Mouse (Mus musculus) heart, adult 2 months (tissue): ENCODE measurements around the gene Cerk. TPM values are rescaled to one million over a fixed set of nuclear protein-coding genes. Genes with fewer than 3 reads are reported as not detected.
"Not testable (repeated sequence)": the region's sequence is repeated elsewhere in the genome, so short reads cannot be mapped to it uniquely, and the experiment has no call there.

ENCODE experiments used
- DNase-seq, 2 experiments: peaks; one replicate each; pipeline ENCODE4 v3.0.0; 2021
- H3K27ac ChIP-seq: fragments of 200-600 bp; 2 replicates; pipeline ENCODE4 v1.8.1; 2022
- H3K27me3 ChIP-seq: fragments of 200-500 bp; 2 replicates; pipeline ENCODE4 v1.6.1; 2012; ENCODE audit warnings: mild to moderate bottlenecking, low read length, inconsistent platforms, mixed read lengths; ENCODE audit not compliant: control insufficient read depth, insufficient read depth
- H3K36me3 ChIP-seq: fragments of 200-500 bp; 2 replicates; pipeline ENCODE4 v1.6.1; 2012; ENCODE audit warnings: low read length, inconsistent platforms; ENCODE audit not compliant: control insufficient read depth, insufficient read depth
- H3K4me1 ChIP-seq: fragments of 200-500 bp; 2 replicates; pipeline ENCODE4 v1.6.1; 2011; ENCODE audit warnings: low read length; ENCODE audit not compliant: control insufficient read depth, insufficient read depth
- H3K4me3 ChIP-seq: fragments of 200-600 bp; 2 replicates; pipeline ENCODE4 v1.8.1; 2022
- H3K79me2 ChIP-seq: fragments of 200-500 bp; replicated peaks from 2 replicates; pipeline ENCODE4 v1.6.1; 2012; ENCODE audit warnings: mild to moderate bottlenecking, inconsistent platforms, low read length, moderate library complexity, mixed read lengths; ENCODE audit not compliant: control insufficient read depth, insufficient read depth
- H3K9ac ChIP-seq: fragments of 200-500 bp; 2 replicates; pipeline ENCODE4 v1.6.1; 2012; ENCODE audit warnings: low read depth, mild to moderate bottlenecking, control low read depth, inconsistent platforms, low read length, mixed read lengths
- CTCF ChIP-seq: fragments of 200-600 bp; IDR thresholded peaks from 2 replicates; pipeline ENCODE4 v1.8.1; 2022; ENCODE audit warnings: antibody characterized with exemption, mild to moderate bottlenecking, moderate library complexity
- EP300 ChIP-seq: fragments of 200-500 bp; IDR thresholded peaks from 2 replicates; pipeline ENCODE4 v1.6.1; 2011; ENCODE audit warnings: low read depth, low read length, control low read depth; ENCODE audit not compliant: insufficient read depth
- POLR2A ChIP-seq: fragments of 200-500 bp; IDR thresholded peaks from 2 replicates; pipeline ENCODE4 v1.6.1; 2011; ENCODE audit warnings: mild to moderate bottlenecking, low read depth, low read length, control low read depth; ENCODE audit not compliant: insufficient read depth
- WGBS: fragments of 180-500 bp; shearing (Covaris S2); methylation state at CpG from one replicate; pipeline ENCODE4 v1.1.7; 2018; 5-methylcytosine and 5-hydroxymethylcytosine counted together
- intact Hi-C: fragments of 180-260 bp; cut with DNase I; formaldehyde crosslinking; loops from one replicate; pipeline ENCODE4 v1.15.1; 2025
- polyA plus RNA-seq: library from polyadenylated mRNA; depleted of rRNA; stranded (reverse); fragments of >200 nt; gene quantifications from 2 replicates; pipeline ENCODE4 v1.2.3, GENCODE M21; 2012
- total RNA-seq, 2 experiments: library from RNA; stranded (reverse); gene quantifications; 2 replicates each; pipeline ENCODE4 v1.2.3; 2021

Cerk gene
- total and polyA plus RNA-seq, 3 experiments: 26.0 to 33.5 (median 30.4) TPM

DNA sequence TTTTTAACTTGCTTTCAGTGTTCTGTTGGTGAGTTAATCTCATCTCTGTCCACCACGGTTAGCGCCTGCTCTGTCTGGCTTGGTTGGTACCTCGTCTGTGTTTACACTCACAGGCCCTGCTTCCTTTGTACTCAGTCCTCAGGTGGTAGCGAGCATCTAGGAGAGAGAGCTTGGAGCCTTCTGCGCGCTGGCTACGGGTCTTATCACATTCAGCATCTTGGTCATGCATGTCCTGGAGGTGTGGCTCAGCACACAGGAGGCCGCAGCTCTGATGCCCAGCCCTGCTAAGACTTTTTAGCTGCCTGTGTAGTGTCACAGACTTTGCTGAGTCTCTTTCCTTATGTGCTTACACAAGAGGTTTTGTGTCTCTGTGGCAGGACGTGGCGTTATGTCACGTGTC lies 43.7 kb upstream of the Cerk start:
- H3K9ac ChIP-seq: no peak overlapping the region
- H3K27me3 ChIP-seq: no peaks in the 10 kb centered on the region
- no peak for DNase-seq
- no peaks in the 10 kb centered on the region for H3K36me3 ChIP-seq
- TF ChIP-seq POLR2A: no peak
- TF ChIP-seq EP300: no peak
- no peak for TF ChIP-seq CTCF
- intact Hi-C loops: loop anchor here (2.0 kb wide), 3 partner anchors 15 to 61 kb away; partner anchors contain the start of gene Tbc1d22a
- peaks cover 11% of the 10 kb centered on the region for H3K4me1 ChIP-seq
- H3K27ac ChIP-seq: no peak overlapping the region; the same call in 1 of the 2 replicates
- no peak overlapping the region for H3K4me3 ChIP-seq
- H3K79me2 ChIP-seq: peaks cover 1% of the 10 kb centered on the region; the same call in 1 of the 2 replicates
- 68% methylated on average over 11 of the region's 11 CpGs for WGBS

DNA sequence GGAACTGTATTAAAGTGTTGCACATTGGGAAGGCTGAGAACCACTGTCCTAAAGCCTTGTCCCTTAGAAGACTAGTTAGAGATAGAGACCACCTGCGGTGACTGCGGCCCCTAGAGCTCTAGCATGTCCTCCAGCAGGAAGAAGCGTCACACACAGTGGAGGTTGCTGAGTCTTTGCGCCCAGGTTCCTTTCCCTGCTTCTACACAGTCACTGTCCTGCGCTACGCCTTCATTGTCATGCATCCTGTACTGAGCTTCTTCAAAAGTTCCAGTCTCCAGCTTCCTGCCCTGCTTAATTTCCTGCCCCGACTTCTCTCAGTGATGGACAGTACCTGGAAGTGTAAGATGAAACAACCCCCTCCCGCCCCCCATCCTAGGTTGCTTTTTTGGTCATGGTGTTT lies 43.1 kb upstream of the Cerk start:
- 59% methylated on average over 8 of the region's 8 CpGs for WGBS
- TF ChIP-seq POLR2A (no peak), EP300 (no peak), CTCF (no peak)
- H3K36me3 ChIP-seq: no peaks in the 10 kb centered on the region
- H3K79me2 ChIP-seq: peaks cover 1% of the 10 kb centered on the region; the same call in 1 of the 2 replicates
- H3K9ac ChIP-seq: no peak overlapping the region
- peaks cover 10% of the 10 kb centered on the region for H3K4me1 ChIP-seq
- H3K27me3 ChIP-seq: no peaks in the 10 kb centered on the region
- intact Hi-C loops: loop anchor here (2.0 kb wide), 3 partner anchors 14 to 60 kb away; partner anchors contain the start of gene Tbc1d22a
- peak overlapping the region; percentile 38 for H3K27ac ChIP-seq
- no peak for DNase-seq
- no peak overlapping the region for H3K4me3 ChIP-seq

DNA sequence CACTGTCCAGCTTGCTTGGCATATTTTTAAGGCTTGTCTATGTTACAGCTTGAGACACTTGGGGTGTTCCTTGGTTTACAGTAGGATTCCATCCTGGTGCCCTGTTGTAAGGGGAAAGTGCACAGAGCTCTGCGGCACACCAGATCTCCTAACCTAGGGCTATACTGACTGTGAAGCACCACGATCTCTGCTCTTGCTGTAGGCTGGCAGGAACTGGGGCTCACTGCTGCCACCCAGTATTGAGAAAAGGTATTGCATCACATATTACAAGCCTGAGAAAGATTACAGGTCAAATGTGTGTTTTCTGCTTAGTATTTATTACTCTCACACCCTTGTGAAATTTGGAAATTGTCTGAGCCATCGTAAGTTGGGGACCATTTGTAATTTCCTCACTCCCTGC lies 42.2 kb upstream of the Cerk start:
- Histone ChIP-seq H3K4me3 (no peak overlapping the region), H3K79me2 (peaks cover 1% of the 10 kb centered on the region; the same call in 1 of the 2 replicates), H3K9ac (no peak overlapping the region), H3K4me1 (peaks cover 10% of the 10 kb centered on the region), H3K36me3 (no peaks in the 10 kb centered on the region), H3K27ac (no peak overlapping the region; the same call in 1 of the 2 replicates), H3K27me3 (no peaks in the 10 kb centered on the region)
- DNase-seq: peak in 1 of 2 experiments; percentile 53
- intact Hi-C loops: loop anchor here (2.0 kb wide), 3 partner anchors 13 to 59 kb away; partner anchors contain the start of gene Tbc1d22a
- peak; percentile 78 for TF ChIP-seq EP300
- 0 out of 2 replicates have a peak, but pooled peaks have one; percentile 18 for TF ChIP-seq POLR2A
- TF ChIP-seq CTCF: peak; percentile 91
- WGBS: 32% methylated on average over 3 of the region's 3 CpGs

DNA sequence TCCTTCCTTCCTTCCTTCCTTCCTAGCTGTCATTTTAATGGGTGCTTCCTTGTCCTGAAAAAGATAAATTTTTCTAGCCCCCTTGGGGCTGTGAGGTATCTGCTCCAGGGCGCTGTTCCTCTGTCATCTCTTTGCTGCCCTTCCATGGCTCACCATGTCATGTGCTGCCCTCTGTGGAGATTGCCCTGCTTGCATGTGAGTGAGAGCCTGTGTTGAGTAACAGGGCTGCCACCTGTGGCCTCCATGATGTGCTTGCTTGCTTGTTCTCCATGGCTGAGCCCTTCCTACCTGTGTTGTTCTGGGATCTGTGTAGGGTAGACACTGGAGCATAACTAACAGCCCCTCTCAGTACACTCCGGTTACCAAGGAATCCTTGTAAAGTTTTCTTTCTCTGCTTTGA lies 41.0 kb upstream of the Cerk start:
- H3K9ac ChIP-seq: no peak overlapping the region
- WGBS: 86% methylated on average over 2 of the region's 2 CpGs
- H3K4me3 ChIP-seq: no peak overlapping the region
- TF ChIP-seq EP300 (no peak), CTCF (no peak), POLR2A (no peak)
- peaks cover 7% of the 10 kb centered on the region for H3K4me1 ChIP-seq
- no peak overlapping the region for H3K27ac ChIP-seq
- peaks cover 1% of the 10 kb centered on the region; the same call in 1 of the 2 replicates for H3K79me2 ChIP-seq
- H3K36me3 ChIP-seq: no peaks in the 10 kb centered on the region
- H3K27me3 ChIP-seq: no peaks in the 10 kb centered on the region
- intact Hi-C loops: no loop called here
- DNase-seq: no peak

DNA sequence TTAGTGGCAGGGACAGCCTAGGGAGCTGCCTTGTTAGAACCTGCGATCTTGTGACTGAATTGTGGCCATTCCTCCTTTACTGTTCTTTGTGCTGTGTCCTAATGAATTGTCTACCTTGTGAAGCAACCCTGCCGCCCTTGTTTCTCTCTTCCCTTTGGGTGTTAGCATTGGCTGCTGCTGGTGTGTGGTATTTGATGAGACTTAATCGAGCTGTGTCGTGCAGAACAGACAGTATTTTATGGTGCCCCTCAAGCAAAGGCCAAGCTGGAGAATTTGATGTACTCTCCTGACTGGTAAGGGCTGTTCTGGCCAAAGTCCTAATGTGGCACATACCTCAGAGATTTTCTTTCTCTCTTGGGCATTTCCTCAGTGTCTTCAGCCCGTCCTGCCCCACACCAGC lies 40.3 kb upstream of the Cerk start:
- Histone ChIP-seq H3K4me1 (peaks cover 7% of the 10 kb centered on the region), H3K27me3 (no peaks in the 10 kb centered on the region), H3K79me2 (peaks cover 1% of the 10 kb centered on the region; the same call in 1 of the 2 replicates), H3K27ac (no peak overlapping the region), H3K9ac (no peak overlapping the region), H3K4me3 (no peak overlapping the region), H3K36me3 (no peaks in the 10 kb centered on the region)
- WGBS: 93% methylated on average over 5 of the region's 5 CpGs
- no peak for TF ChIP-seq POLR2A
- no peak for TF ChIP-seq EP300
- TF ChIP-seq CTCF: no peak
- intact Hi-C loops: no loop called here
- DNase-seq: no peak

DNA sequence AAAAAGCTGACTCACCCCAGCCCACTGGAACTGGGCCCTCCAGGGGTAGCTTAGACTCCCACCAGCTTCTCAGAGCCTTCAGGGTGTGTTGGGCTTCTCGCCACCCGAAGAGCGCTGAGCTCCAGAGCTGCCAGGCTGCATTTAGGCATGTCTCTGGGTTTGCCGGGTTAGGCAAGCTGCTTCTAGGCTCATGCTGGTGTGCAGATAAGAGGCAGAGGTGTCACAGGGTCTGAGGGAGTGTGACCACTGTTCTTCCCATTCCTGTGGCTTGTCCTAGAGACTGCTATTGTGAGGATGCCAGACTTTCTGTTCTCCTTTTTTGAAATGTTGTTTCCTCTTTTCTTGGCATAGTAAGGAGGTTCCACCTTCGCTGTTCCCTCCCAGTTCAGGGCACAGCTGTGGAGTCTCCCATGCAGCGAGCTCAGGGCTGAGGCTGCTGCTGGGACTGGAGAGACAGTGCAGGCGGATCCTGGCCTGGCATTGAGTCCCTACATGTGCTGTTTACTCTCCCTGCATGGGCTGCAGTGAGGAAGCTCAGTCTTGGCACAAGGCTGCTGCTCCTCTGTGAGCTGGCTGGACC lies 39.1 kb upstream of the Cerk start:
- peak; percentile 44 to 53 for DNase-seq
- 77% methylated on average over 7 of the region's 7 CpGs for WGBS
- peak overlapping the region; percentile 31; the same call in 1 of the 2 replicates for H3K27ac ChIP-seq
- TF ChIP-seq CTCF: no peak
- no peak for TF ChIP-seq EP300
- TF ChIP-seq POLR2A: no peak
- intact Hi-C loops: no loop called here
- peaks cover 18% of the 10 kb centered on the region for H3K4me1 ChIP-seq
- H3K27me3 ChIP-seq: no peaks in the 10 kb centered on the region
- H3K9ac ChIP-seq: no peak overlapping the region
- no peaks in the 10 kb centered on the region for H3K36me3 ChIP-seq
- H3K79me2 ChIP-seq: peaks cover 1% of the 10 kb centered on the region; the same call in 1 of the 2 replicates
- no peak overlapping the region for H3K4me3 ChIP-seq

DNA sequence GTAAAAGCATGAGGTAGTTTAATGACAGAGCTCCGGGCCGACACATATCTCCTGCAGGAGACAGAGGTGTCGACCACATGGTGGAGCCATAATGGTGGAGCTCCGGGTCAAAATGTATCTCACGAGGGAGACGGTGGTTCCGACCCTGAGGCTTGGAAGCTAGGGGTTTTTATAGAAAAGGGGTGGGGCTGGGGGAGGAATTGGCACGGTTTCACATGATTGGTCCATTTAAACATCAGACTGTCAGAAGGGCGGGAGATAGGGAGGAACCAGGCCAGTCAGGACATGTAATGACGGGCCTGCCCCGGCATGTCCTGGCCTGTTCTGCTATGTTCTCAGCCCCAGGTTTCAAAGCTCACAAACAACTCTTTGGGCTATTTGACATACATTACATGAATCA lies 36.0 kb upstream of the Cerk start:
- intact Hi-C loops, H3K4me3 ChIP-seq, H3K27ac ChIP-seq, H3K9ac ChIP-seq, DNase-seq, H3K27me3 ChIP-seq, H3K79me2 ChIP-seq, H3K36me3 ChIP-seq: not testable (repeated sequence)
- peaks cover 28% of the 10 kb centered on the region for H3K4me1 ChIP-seq
- 76% methylated on average over 11 of the region's 11 CpGs for WGBS
